Mouse (Mus musculus) adrenal gland, postnatal 10 days (tissue): Measurements from ENCODE around the gene Tmx4. TPM values are rescaled to one million over a fixed set of nuclear protein-coding genes. Genes with fewer than 3 reads are reported as not detected.

Experiments
- DNase-seq: peaks from one replicate; pipeline ENCODE4 v3.0.0; 2021; ENCODE audit warnings: mixed read lengths
- total RNA-seq, 2 experiments: library from RNA; stranded (reverse); gene quantifications; 2 replicates each; pipeline ENCODE4 v1.2.3; 2021

Gene Tmx4
- total RNA-seq, 2 experiments from 2014 or later: 29.8 to 33.5 TPM

DNA sequence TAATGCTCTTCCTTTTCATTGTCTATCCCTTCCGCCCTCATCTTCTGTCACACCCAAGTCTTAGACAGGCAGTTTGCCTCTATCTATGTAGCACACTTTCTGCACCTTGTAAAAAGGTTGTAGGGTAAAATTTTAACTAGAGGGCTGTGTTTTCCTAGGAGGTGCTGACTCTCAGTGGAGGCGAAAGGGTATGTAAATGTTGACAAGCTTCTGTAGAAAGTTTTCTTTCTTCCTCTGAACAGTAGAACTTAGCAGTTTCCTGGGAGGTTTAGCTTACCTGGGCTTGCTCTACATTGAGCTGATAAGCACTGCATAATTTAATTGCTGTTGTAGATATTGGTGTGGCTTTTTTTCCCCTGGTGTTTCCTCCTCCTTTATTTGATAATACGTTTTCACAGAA lies 84.5 kb downstream of the Tmx4 start:
- DNase-seq: no peak

DNA sequence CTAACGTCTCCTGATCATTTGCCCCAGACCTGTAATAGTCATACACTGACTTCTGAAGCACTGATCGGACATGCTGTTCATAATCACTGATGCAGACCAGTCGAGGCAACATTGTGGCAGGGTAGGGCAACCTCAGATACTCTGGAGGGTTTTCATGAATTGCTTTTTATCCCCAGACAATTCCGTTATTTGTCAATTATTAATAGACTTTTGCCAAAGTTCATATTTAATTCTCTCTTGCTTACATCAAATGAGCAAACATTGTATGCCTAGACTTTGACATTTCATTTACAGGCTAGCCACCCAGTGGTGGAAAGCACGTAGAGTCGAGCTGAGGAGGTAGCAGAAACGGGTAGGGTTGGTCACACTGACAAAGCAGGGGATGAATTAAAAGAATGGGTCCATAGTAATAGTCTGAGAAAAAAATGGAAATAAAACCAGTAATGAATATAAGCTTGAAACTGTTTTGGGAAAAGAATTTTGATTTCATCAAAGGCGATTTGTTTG lies 89.7 kb downstream of the Tmx4 start, which contains the start of gene Hao1:
Gene Hao1 (minus strand): TSS at position 148 of the 507 bp plus-strand sequence.
- no peak for DNase-seq

DNA sequence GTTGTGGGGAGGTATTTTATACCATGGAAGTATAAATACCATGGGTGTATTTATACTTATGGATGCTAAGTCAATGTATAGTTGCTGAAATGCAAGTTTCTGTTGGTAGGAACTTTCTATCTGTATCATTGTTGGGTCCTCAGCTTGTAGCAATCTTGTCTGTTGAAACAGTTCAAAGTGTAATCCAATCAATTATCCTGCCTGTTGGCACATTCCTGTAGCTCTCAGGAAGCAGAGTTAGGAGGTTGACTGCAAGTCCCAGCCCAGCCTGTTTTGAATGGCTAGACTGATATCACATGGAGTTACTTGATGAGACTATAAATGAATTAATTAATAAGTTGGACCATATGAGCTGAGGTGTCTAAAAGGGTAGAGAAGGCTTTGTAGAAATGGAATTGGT lies 91.6 kb downstream of the Tmx4 start:
- DNase-seq: no peak

DNA sequence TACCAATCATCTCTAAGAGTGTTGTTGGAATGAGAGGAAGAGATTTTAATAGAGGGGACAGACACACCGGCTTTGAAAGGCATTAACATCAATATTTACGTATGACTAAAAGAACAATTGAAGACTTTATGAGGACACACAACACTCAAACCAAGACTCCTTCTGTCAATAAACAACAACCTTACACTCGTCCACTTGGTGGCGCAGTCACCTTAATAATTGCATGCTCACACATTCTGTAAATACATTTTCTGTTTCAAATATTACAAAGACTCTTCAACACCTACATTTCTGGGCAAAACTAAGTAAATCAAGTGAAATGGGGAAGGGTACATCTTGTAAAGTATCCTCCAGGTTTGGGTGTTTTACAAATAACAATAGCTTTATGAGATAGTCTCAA lies 94.2 kb downstream of the Tmx4 start:
- peak; percentile 78 for DNase-seq

DNA sequence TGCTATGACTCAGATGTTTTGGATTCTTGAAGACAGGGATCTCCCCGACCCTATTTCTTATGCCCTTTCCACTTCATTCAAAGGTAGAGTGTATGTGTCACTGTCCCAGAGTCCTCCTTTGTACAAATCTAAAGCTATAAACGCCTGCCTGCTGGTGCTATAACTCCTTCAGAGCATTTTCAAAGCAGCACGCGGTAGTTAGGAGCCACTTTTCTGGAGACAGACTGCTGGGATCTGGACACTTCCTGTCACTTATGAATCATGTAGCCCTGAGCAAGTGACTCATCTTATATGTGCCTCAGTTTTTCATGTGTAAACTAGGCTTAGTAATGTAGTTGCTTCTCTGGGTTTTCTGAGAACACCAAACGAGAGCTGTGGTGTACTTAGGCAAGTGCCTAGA lies 98.8 kb downstream of the Tmx4 start:
- no peak for DNase-seq

DNA sequence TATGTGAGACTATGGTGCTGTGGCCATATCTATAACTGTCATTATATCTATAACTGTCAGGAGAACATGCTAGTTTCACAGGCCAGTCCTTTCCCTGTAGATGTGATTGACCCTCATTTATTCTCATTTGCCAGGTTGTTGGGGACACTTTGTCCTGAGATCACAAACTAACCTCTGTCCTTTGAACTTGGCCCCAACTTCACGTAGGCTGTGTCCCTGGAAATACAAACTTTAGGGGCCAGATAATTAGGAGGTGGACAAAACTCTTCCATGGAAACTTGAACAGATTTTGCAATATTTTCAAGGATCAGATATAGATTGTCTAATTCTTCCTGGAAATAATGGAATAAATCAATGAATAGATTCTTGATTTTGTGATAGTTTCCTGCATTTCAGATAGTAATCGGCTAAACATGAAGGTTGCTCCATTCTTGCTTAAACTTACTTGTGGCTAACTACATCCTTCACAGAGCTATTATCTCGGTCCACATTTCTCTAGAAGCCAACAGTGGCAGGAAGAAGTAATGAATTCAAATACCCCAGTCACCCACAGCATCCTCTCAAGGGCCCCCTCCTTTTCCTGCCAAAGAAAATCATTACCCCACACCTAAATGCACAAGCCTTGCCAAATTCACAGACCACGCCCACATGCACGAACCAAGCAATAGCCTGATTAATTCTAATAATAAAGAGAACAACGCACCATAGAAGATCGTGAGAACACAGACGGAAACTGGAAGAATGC lies 99.5 kb downstream of the Tmx4 start:
- no peak for DNase-seq

Other genes starting within 250 kb of the Tmx4 start
- 10 to 100 TPM; 17.3 to 39.1 TPM for gene Hao1, start 89.8 kb downstream of the Tmx4 start, total RNA-seq
- 10 to 100 TPM; 34.0 to 46.4 TPM for gene Plcb1, start 141.9 kb upstream of the Tmx4 start, total RNA-seq